Mouse (Mus musculus): ENCODE measurements at regions not wholly inside any gene's neighbourhood (a gene's known extent, or its start where the extent isn't known, plus 50 kb on each side); places are given as distances from the start of the nearest gene placed in this dataset.

- DNase-seq (ENCODE audit: low spot score) (no peak), ATAC-seq (no peak)
- H3K4me2 ChIP-seq (ENCODE audit: low read length) = no peak overlapping the region
- 40% methylated on average over 1 of the region's 1 CpGs for WGBS
- no peak overlapping the region for H3K9ac ChIP-seq (ENCODE audit: low read length)
- H3K27me3 ChIP-seq (replicated peaks; ENCODE audit: control insufficient read depth, insufficient read depth, low read length) = no peaks in the 10 kb centered on the region
- no peaks in the 10 kb centered on the region for H3K36me3 ChIP-seq (ENCODE audit: control insufficient read depth, insufficient read depth, low read length)
- H3K4me1 ChIP-seq (ENCODE audit: control insufficient read depth, insufficient read depth, low read length) = no peaks in the 10 kb centered on the region
- no peak overlapping the region for H3K4me3 ChIP-seq (ENCODE audit: low read depth, low read length)
- H3K9me3 ChIP-seq (replicated peaks; ENCODE audit: control insufficient read depth, low read length) = no peaks in the 10 kb centered on the region
- H3K27ac ChIP-seq (ENCODE audit: low read depth, low read length) = no peak overlapping the region
Observed at GRCm38 (mm10) chr8:41648276-41648675, 231.4 kb upstream of the Frg1 start.

- no peaks in the 10 kb centered on the region for H3K36me3 ChIP-seq (ENCODE audit: control insufficient read depth, insufficient read depth, low read length)
- no peaks in the 10 kb centered on the region for H3K9me3 ChIP-seq (replicated peaks; ENCODE audit: control insufficient read depth, low read length)
- no peaks in the 10 kb centered on the region for H3K4me1 ChIP-seq (ENCODE audit: control insufficient read depth, insufficient read depth, low read length)
- 87% methylated on average over 5 of the region's 5 CpGs for WGBS
- H3K4me2 ChIP-seq (ENCODE audit: low read length) = no peak overlapping the region
- H3K9ac ChIP-seq (ENCODE audit: low read length) = no peak overlapping the region
- ATAC-seq = no peak
- H3K27me3 ChIP-seq (replicated peaks; ENCODE audit: control insufficient read depth, insufficient read depth, low read length) = no peaks in the 10 kb centered on the region
- H3K4me3 ChIP-seq (ENCODE audit: low read depth, low read length) = no peak overlapping the region
- H3K27ac ChIP-seq (ENCODE audit: low read depth, low read length) = no peak overlapping the region
- no peak for DNase-seq (ENCODE audit: low spot score)
Observed at GRCm38 (mm10) chr8:41644626-41645025, 227.8 kb upstream of the Frg1 start.

GRCm38 (mm10) chr8:41623841-41624240 is 207.0 kb upstream of the Frg1 start:
- Histone ChIP-seq H3K9ac (ENCODE audit: low read length) (no peak overlapping the region), H3K4me1 (ENCODE audit: control insufficient read depth, insufficient read depth, low read length) (no peaks in the 10 kb centered on the region), H3K4me2 (ENCODE audit: low read length) (no peak overlapping the region), H3K27ac (ENCODE audit: low read depth, low read length) (no peak overlapping the region), H3K36me3 (ENCODE audit: control insufficient read depth, insufficient read depth, low read length) (no peaks in the 10 kb centered on the region), H3K27me3 (replicated peaks; ENCODE audit: control insufficient read depth, insufficient read depth, low read length) (no peaks in the 10 kb centered on the region), H3K9me3 (replicated peaks; ENCODE audit: control insufficient read depth, low read length) (no peaks in the 10 kb centered on the region), H3K4me3 (ENCODE audit: low read depth, low read length) (no peak overlapping the region)
- no peak for DNase-seq (ENCODE audit: low spot score)
- ATAC-seq = no peak
- WGBS = 94% methylated on average over 4 of the region's 4 CpGs

- Histone ChIP-seq H3K4me2 (ENCODE audit: low read length) (no peak overlapping the region), H3K27ac (ENCODE audit: low read depth, low read length) (no peak overlapping the region), H3K4me1 (ENCODE audit: control insufficient read depth, insufficient read depth, low read length) (no peaks in the 10 kb centered on the region), H3K9me3 (replicated peaks; ENCODE audit: control insufficient read depth, low read length) (no peaks in the 10 kb centered on the region), H3K9ac (ENCODE audit: low read length) (no peak overlapping the region), H3K36me3 (ENCODE audit: control insufficient read depth, insufficient read depth, low read length) (no peaks in the 10 kb centered on the region), H3K4me3 (ENCODE audit: low read depth, low read length) (no peak overlapping the region), H3K27me3 (replicated peaks; ENCODE audit: control insufficient read depth, insufficient read depth, low read length) (no peaks in the 10 kb centered on the region)
- no peak for DNase-seq (ENCODE audit: low spot score)
- WGBS = 92% methylated on average over 1 of the region's 1 CpGs
- no peak for ATAC-seq
Observed at GRCm38 (mm10) chr8:41600255-41600654, 183.4 kb upstream of the Frg1 start.

GRCm38 (mm10) chr8:41594446-41594845 is 177.6 kb upstream of the Frg1 start:
- no peaks in the 10 kb centered on the region for H3K36me3 ChIP-seq (ENCODE audit: control insufficient read depth, insufficient read depth, low read length)
- no peak overlapping the region for H3K27ac ChIP-seq (ENCODE audit: low read depth, low read length)
- no peak for ATAC-seq
- H3K4me3 ChIP-seq (ENCODE audit: low read depth, low read length) = no peak overlapping the region
- no peaks in the 10 kb centered on the region for H3K4me1 ChIP-seq (ENCODE audit: control insufficient read depth, insufficient read depth, low read length)
- H3K27me3 ChIP-seq (replicated peaks; ENCODE audit: control insufficient read depth, insufficient read depth, low read length) = no peaks in the 10 kb centered on the region
- no peak for DNase-seq (ENCODE audit: low spot score)
- no peak overlapping the region for H3K9ac ChIP-seq (ENCODE audit: low read length)
- no peak overlapping the region for H3K4me2 ChIP-seq (ENCODE audit: low read length)
- H3K9me3 ChIP-seq (replicated peaks; ENCODE audit: control insufficient read depth, low read length) = no peaks in the 10 kb centered on the region
- 86% methylated on average over 5 of the region's 5 CpGs for WGBS

GRCm38 (mm10) chr8:41593666-41594042 is 176.8 kb upstream of the Frg1 start:
- WGBS = 33% methylated on average over 2 of the region's 2 CpGs
- peak; percentile 70 for DNase-seq (ENCODE audit: low spot score)
- Histone ChIP-seq H3K4me3 (ENCODE audit: low read depth, low read length) (no peak overlapping the region), H3K27ac (ENCODE audit: low read depth, low read length) (no peak overlapping the region), H3K27me3 (replicated peaks; ENCODE audit: control insufficient read depth, insufficient read depth, low read length) (no peaks in the 10 kb centered on the region), H3K4me1 (ENCODE audit: control insufficient read depth, insufficient read depth, low read length) (no peaks in the 10 kb centered on the region), H3K9me3 (replicated peaks; ENCODE audit: control insufficient read depth, low read length) (no peaks in the 10 kb centered on the region), H3K9ac (ENCODE audit: low read length) (no peak overlapping the region), H3K4me2 (ENCODE audit: low read length) (no peak overlapping the region), H3K36me3 (ENCODE audit: control insufficient read depth, insufficient read depth, low read length) (no peaks in the 10 kb centered on the region)
- ATAC-seq = peak; percentile 75

GRCm38 (mm10) chr8:41592741-41593665 is 176.1 kb upstream of the Frg1 start:
- ATAC-seq (peak; percentile 67; the same call in 1 of the 2 replicates), DNase-seq (ENCODE audit: low spot score) (no peak)
- no peaks in the 10 kb centered on the region for H3K36me3 ChIP-seq (ENCODE audit: control insufficient read depth, insufficient read depth, low read length)
- WGBS = 41% methylated on average over 6 of the region's 6 CpGs
- no peak overlapping the region for H3K9ac ChIP-seq (ENCODE audit: low read length)
- H3K4me2 ChIP-seq (ENCODE audit: low read length) = no peak overlapping the region
- H3K27ac ChIP-seq (ENCODE audit: low read depth, low read length) = no peak overlapping the region
- H3K27me3 ChIP-seq (replicated peaks; ENCODE audit: control insufficient read depth, insufficient read depth, low read length) = no peaks in the 10 kb centered on the region
- H3K4me3 ChIP-seq (ENCODE audit: low read depth, low read length) = no peak overlapping the region
- no peaks in the 10 kb centered on the region for H3K4me1 ChIP-seq (ENCODE audit: control insufficient read depth, insufficient read depth, low read length)
- no peaks in the 10 kb centered on the region for H3K9me3 ChIP-seq (replicated peaks; ENCODE audit: control insufficient read depth, low read length)

- H3K9me3 ChIP-seq (replicated peaks; ENCODE audit: control insufficient read depth, low read length) = no peaks in the 10 kb centered on the region
- no peak overlapping the region for H3K9ac ChIP-seq (ENCODE audit: low read length)
- H3K4me3 ChIP-seq (ENCODE audit: low read depth, low read length) = no peak overlapping the region
- WGBS = 77% methylated on average over 9 of the region's 9 CpGs
- DNase-seq (ENCODE audit: low spot score) (no peak), ATAC-seq (no peak)
- H3K4me1 ChIP-seq (ENCODE audit: control insufficient read depth, insufficient read depth, low read length) = no peaks in the 10 kb centered on the region
- no peak overlapping the region for H3K4me2 ChIP-seq (ENCODE audit: low read length)
- no peaks in the 10 kb centered on the region for H3K36me3 ChIP-seq (ENCODE audit: control insufficient read depth, insufficient read depth, low read length)
- no peak overlapping the region for H3K27ac ChIP-seq (ENCODE audit: low read depth, low read length)
- no peaks in the 10 kb centered on the region for H3K27me3 ChIP-seq (replicated peaks; ENCODE audit: control insufficient read depth, insufficient read depth, low read length)
Observed at GRCm38 (mm10) chr8:41592174-41592573, 175.3 kb upstream of the Frg1 start.

- DNase-seq (ENCODE audit: low spot score) (no peak), ATAC-seq (no peak)
- 14% methylated on average over 2 of the region's 2 CpGs for WGBS
- H3K4me2 ChIP-seq (ENCODE audit: low read length) = no peak overlapping the region
- H3K4me1 ChIP-seq (ENCODE audit: control insufficient read depth, insufficient read depth, low read length) = no peaks in the 10 kb centered on the region
- no peaks in the 10 kb centered on the region for H3K36me3 ChIP-seq (ENCODE audit: control insufficient read depth, insufficient read depth, low read length)
- no peaks in the 10 kb centered on the region for H3K27me3 ChIP-seq (replicated peaks; ENCODE audit: control insufficient read depth, insufficient read depth, low read length)
- no peaks in the 10 kb centered on the region for H3K9me3 ChIP-seq (replicated peaks; ENCODE audit: control insufficient read depth, low read length)
- H3K4me3 ChIP-seq (ENCODE audit: low read depth, low read length) = no peak overlapping the region
- H3K27ac ChIP-seq (ENCODE audit: low read depth, low read length) = no peak overlapping the region
- H3K9ac ChIP-seq (ENCODE audit: low read length) = no peak overlapping the region
Observed at GRCm38 (mm10) chr8:41588157-41588556, 171.3 kb upstream of the Frg1 start.

Data from forebrain, embryonic 14.5 days (tissue).